Mouse (Mus musculus) MEL (cell line): ENCODE data around the gene Tcf12.

ENCODE experiments used
- E2F4 ChIP-seq: IDR thresholded peaks from 2 replicates; pipeline ENCODE4 v1.6.1; 2011; ENCODE audit warnings: low read depth, low read length, improper control_type of control experiment, borderline replicate concordance
- ELF1 ChIP-seq: IDR thresholded peaks from 2 replicates; pipeline ENCODE4 v1.6.1; 2014; ENCODE audit warnings: low read depth, mild to moderate bottlenecking, inconsistent platforms, low read length, improper control_type of control experiment, moderate library complexity
- GATA1 ChIP-seq: IDR thresholded peaks from 2 replicates; pipeline ENCODE4 v1.6.1; 2011; ENCODE audit warnings: low read depth, low read length, improper control_type of control experiment
- KAT2A ChIP-seq: conservative IDR thresholded peaks from 2 replicates; pipeline ENCODE4 v1.6.1; 2012; ENCODE audit warnings: low read depth, low read length, improper control_type of control experiment, inconsistent platforms
- MAX ChIP-seq: IDR thresholded peaks from 2 replicates; pipeline ENCODE4 v1.6.1; 2011; ENCODE audit warnings: low read length, improper control_type of control experiment
- MXI1 ChIP-seq: IDR thresholded peaks from 2 replicates; pipeline ENCODE4 v1.6.1; 2011; ENCODE audit warnings: mild to moderate bottlenecking, low read depth, low read length, improper control_type of control experiment
- TBP ChIP-seq: IDR thresholded peaks from 2 replicates; pipeline ENCODE4 v1.8.0; 2011; ENCODE audit warnings: low read depth, low read length, improper control_type of control experiment

DNA sequence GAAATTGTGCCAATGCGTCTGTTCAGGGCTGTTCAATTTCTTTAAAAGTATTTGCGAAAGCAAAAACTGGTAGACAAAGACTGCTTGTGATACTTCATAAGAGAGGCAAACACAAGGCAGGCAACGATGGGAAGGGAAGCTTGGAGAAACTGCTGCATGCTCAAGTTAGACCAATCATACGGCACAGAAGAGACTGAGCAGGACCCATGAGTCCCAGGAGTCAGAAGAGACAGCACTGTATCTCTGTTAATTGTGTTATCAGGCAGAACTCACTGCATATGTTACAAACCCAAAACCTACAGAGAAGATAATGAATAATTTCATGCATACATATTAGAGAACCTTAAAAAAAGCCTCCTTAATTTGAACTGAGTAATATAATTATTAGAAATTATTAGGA lies 147.6 kb downstream of the Tcf12 start:
- TF ChIP-seq TBP (no peak), E2F4 (no peak), GATA1 (peak; percentile 78), KAT2A (no peak), ELF1 (no peak), MAX (no peak), MXI1 (no peak)
